Mouse (Mus musculus): ENCODE results near the gene Nav3. TPM values are rescaled to one million over a fixed set of nuclear protein-coding genes. Genes with fewer than 3 reads are reported as not detected.

The Nav3 gene
- polyA plus RNA-seq, 1 experiment: 34.8 TPM

DNA sequence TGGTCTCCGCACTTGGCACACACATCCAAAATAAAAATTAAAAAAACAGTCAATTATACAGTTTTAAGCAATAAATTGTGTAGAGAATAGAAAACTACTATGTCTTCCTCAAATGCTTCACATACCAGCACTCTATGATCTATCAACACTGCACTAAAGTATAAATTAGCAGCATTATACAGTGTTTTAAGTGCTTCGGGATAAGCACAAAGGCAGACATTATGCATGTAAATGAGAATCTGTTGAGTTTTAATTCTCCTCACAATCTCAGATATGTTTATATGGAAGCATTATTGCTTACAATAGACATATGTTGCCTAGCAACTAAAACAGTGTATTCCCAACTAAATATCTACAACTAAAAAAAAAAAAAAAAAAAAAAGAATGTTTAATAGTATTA lies 183.2 kb downstream of the Nav3 start:
- TF ChIP-seq CTCF (IDR thresholded peaks at IDR 0.05; ENCODE audit: borderline replicate concordance, extremely low read depth, insufficient read depth, insufficient read length): no peak
- no peak for TF ChIP-seq POLR2A (IDR thresholded peaks at IDR 0.05; ENCODE audit: borderline replicate concordance, extremely low read depth, insufficient read depth, insufficient read length, poor library complexity, severe bottlenecking)
- DNase-seq (ENCODE audit: low read depth): peak; percentile 43

DNA sequence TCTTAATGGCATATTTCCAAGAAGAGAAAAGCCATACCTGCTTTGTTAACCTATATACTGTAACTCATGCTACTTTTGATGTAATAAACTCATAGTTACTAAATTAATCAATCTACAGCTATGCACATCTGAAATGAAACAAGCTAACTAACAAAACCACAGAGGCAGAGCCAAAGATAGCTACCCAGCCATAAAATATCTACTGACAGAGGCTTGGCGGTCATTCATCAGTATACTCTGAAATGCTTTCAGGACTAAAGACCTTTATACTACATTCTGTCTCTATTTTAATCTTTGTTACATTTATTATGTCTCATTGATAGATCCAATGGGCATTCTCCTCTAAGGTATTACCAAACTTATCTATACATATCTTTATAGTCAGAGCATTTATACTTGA lies 185.4 kb downstream of the Nav3 start:
- DNase-seq (ENCODE audit: low read depth): no peak
- no peak for TF ChIP-seq POLR2A (IDR thresholded peaks at IDR 0.05; ENCODE audit: borderline replicate concordance, extremely low read depth, insufficient read depth, insufficient read length, poor library complexity, severe bottlenecking)

DNA sequence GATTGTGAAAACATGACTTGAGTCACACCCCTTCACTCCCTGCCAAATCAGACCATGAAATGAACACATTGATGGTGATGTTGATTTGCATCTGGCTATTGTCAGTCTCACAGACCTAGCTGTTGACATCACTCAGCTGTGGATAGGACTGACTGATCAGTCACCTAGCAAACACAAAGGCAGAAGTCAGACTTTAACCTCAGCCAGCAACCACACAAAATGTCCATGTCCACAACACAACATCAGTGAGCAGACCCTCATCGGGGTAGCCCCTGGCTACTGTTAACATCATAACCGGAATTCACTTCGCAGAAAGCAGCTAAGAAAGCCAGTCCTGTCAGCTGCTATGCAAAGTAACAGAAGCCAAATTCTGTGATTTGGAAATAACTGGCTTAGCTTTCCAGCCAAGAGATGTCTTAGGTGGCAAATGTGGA lies 213.9 kb downstream of the Nav3 start:
- DNase-seq (ENCODE audit: low read depth): peak; percentile 62
- no peak for TF ChIP-seq CTCF (IDR thresholded peaks at IDR 0.05; ENCODE audit: borderline replicate concordance, extremely low read depth, insufficient read depth, insufficient read length)
- no peak for TF ChIP-seq POLR2A (IDR thresholded peaks at IDR 0.05; ENCODE audit: borderline replicate concordance, extremely low read depth, insufficient read depth, insufficient read length, poor library complexity, severe bottlenecking)

DNA sequence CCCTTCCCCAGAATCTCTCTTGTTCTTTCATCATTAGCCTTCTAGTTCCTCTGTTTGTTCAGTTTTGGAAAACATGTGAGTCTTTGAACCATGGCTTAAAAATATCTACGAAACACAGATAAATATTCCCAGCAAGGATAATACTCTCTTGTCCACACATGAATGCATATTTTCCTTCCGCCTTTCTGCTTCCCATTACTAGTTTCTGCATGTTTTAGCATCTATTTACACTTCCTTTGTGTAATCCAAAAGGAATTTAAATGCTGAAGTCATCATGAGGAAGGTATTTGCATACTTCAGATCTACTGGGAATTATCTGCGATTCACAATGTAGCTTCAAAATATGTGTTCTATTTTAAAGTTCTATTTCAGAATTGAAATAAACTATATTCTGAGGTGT lies 215.3 kb downstream of the Nav3 start:
- no peak for TF ChIP-seq POLR2A (IDR thresholded peaks at IDR 0.05; ENCODE audit: borderline replicate concordance, extremely low read depth, insufficient read depth, insufficient read length, poor library complexity, severe bottlenecking)
- no peak for TF ChIP-seq CTCF (IDR thresholded peaks at IDR 0.05; ENCODE audit: borderline replicate concordance, extremely low read depth, insufficient read depth, insufficient read length)
- DNase-seq (ENCODE audit: low read depth): peak; percentile 67

DNA sequence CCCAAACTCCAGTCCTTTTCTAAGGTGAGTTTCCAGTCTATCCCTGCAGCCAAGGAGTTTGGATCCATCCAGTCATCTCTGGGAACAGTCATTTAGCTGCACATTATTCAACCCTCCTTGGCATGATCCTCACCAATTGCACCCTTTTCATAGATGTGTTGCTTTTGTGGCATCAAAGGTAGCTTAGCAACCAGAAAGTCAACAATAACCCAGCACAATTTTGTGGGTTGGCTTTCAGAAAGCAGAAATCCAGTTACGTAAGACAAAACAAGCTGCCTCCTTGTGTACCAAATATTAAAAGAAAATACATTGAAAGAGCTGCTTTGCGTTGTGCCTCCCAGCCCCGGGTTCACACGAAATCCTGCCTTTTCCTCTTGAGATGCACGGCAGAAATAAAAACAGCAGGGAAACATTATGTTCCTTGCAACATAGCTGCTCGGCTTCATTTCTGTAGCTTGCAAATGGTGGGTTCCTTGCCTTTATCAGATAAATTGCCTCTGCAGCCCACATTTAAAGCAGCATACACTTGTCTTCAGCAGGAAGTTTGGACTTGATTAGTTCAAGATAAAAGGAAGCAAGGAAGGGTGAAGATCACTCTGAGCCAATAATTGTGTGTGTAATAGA lies 222.6 kb downstream of the Nav3 start:
- TF ChIP-seq POLR2A (IDR thresholded peaks at IDR 0.05; ENCODE audit: borderline replicate concordance, extremely low read depth, insufficient read depth, insufficient read length, poor library complexity, severe bottlenecking): no peak
- TF ChIP-seq CTCF (IDR thresholded peaks at IDR 0.05; ENCODE audit: borderline replicate concordance, extremely low read depth, insufficient read depth, insufficient read length): no peak

DNA sequence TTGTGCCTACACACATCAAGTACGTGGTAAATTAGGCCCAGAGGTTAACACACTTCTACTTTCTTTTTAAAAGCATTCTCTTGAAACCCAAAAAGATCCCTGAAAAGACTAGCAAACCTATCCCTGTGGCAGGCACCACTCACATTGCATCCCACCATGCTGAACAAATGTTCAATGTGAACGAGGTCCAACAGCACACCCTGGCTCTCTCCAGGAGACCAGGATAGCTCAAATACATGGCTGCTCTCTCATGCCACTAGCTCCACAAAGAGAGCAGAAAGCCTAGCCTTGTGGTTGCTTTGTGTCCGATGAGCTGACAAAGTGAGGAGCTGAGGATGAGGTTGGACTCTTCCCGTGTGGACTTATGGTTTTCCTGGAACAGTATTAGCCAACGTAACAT lies 249.6 kb downstream of the Nav3 start:
- TF ChIP-seq POLR2A (IDR thresholded peaks at IDR 0.05; ENCODE audit: borderline replicate concordance, extremely low read depth, insufficient read depth, insufficient read length, poor library complexity, severe bottlenecking) (no peak), CTCF (IDR thresholded peaks at IDR 0.05; ENCODE audit: borderline replicate concordance, extremely low read depth, insufficient read depth, insufficient read length) (no peak)
- DNase-seq (ENCODE audit: low read depth): no peak

More for the DNA sequence above, 222.6 kb downstream of the Nav3 start:
- DNase-seq (ENCODE audit: low read depth): peak; percentile 62

DNA sequence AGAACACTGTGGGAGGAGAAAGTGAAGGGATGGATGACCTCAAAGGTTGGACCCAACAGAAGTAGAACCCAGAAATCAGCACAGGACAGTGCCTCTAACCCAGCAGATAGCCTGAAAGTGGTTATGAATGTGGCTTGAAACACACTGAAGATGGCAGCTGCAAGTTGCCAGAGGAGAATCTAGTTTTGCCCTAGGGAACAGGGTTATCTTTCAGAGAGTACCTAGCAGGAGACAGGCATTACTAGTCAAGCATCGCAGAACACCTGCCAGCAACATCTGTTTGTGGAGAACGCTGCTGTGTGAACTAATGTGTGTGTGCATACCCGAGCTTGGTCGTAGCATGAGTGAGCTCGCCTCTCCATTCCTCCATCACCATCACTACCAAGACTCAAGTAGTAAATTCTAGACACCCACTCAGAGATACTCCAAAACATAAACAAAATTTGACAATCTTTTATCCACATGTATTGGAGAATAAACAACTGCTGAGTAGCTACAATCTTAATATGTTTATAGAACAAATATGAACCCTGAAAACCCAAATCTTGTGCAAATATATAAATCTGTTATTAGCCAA lies 251.8 kb downstream of the Nav3 start:
- TF ChIP-seq POLR2A (IDR thresholded peaks at IDR 0.05; ENCODE audit: borderline replicate concordance, extremely low read depth, insufficient read depth, insufficient read length, poor library complexity, severe bottlenecking) (no peak), CTCF (IDR thresholded peaks at IDR 0.05; ENCODE audit: borderline replicate concordance, extremely low read depth, insufficient read depth, insufficient read length) (no peak)
- no peak for DNase-seq (ENCODE audit: low read depth)

DNA sequence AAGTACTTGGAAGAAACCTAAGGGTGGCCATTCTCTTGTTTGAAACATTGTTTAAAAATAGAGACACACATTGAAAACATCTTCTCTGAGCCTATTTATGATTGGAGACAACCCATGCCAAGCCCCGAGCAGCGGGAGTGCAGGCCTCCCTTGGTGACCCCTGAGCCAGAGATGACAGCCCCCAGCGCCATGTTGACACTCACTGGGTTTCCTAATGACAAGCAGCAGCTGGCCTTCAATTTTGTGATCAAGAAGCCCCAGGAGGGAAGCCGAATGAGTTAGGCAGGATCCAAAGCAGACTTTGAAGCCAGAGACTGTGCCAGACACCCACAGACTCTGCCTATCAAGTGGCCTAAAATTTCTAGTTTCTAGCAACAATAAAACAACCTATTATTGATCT lies 263.1 kb downstream of the Nav3 start:
- TF ChIP-seq CTCF (IDR thresholded peaks at IDR 0.05; ENCODE audit: borderline replicate concordance, extremely low read depth, insufficient read depth, insufficient read length) (no peak), POLR2A (IDR thresholded peaks at IDR 0.05; ENCODE audit: borderline replicate concordance, extremely low read depth, insufficient read depth, insufficient read length, poor library complexity, severe bottlenecking) (no peak)
- peak; percentile 86 for DNase-seq (ENCODE audit: low read depth)

DNA sequence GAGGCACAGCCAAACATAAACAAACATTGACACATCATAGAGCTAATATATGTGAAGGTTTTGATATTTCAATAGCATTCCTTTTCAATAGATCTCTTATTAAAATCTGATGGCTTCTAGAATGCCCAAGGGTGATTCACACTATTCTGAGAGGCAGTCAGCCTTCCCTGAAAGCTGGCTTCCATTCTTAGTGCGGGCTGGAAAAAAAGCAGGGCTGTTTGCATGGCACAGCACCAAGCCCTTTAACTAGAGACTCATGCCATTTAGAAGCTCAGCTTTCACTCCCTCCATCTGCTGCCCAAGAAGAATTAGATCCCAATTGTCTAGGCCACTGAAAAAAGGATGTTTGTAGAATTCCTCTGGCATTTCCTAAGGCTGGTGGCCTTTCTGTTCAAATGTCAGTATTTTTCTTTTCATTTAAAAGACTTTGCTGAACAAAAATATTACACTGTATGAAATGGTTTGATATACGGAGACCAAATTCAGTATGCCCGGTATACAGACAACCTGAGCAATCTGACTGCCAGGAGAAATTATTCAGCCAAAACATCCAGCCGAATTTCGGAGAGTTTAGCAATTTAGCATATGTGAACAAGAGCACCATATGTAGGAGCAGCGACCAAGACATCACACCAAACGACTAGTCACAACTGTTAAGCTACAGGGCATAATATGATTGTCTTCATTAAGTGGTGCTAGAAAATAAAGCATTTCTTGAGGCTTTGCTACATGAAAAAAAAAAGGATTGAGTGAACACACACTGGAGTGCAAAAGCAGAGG lies 263.8 kb downstream of the Nav3 start:
- DNase-seq (ENCODE audit: low read depth): peak; percentile 94
- no peak for TF ChIP-seq CTCF (IDR thresholded peaks at IDR 0.05; ENCODE audit: borderline replicate concordance, extremely low read depth, insufficient read depth, insufficient read length)
- no peak for TF ChIP-seq POLR2A (IDR thresholded peaks at IDR 0.05; ENCODE audit: borderline replicate concordance, extremely low read depth, insufficient read depth, insufficient read length, poor library complexity, severe bottlenecking)

DNA sequence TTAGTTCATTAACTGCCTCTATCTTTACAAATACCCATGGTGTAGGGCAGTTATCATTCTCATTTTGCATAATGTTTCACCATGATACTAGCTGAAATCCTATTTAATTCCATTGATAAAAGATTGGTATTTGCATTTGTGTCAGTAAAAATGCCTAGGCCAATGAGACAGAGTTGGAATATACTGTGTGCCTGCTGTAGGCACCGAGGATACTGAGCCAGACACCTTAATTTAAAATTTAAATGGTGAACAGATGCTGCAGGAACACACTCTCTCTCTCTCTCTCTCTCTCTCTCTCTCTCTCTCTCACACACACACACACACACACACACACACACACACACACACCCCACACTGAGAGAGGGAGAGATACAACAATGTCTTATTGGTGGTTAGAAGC lies 269.8 kb downstream of the Nav3 start:
- peak; percentile 38 for DNase-seq (ENCODE audit: low read depth)
- TF ChIP-seq POLR2A (IDR thresholded peaks at IDR 0.05; ENCODE audit: borderline replicate concordance, extremely low read depth, insufficient read depth, insufficient read length, poor library complexity, severe bottlenecking): no peak
- no peak for TF ChIP-seq CTCF (IDR thresholded peaks at IDR 0.05; ENCODE audit: borderline replicate concordance, extremely low read depth, insufficient read depth, insufficient read length)

DNA sequence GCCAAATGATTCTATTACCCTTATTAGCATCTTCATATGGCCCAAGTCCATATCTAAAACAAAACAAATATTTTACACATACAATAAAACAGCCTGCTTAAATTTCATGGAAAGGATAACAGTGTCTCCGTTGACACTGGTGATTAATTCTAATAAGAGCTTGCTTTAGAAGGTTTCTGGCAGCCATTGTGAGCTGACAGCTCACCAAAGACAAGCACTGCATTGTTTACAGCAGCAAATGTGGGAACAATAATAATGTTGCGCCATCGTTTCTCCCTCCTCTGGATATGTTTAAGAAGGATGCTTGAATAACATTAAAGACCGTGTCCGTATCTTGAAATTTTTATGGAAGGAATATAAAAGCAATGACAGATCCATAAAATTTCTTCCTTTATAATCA lies 280.1 kb downstream of the Nav3 start:
- TF ChIP-seq CTCF (IDR thresholded peaks at IDR 0.05; ENCODE audit: borderline replicate concordance, extremely low read depth, insufficient read depth, insufficient read length): no peak
- TF ChIP-seq POLR2A (IDR thresholded peaks at IDR 0.05; ENCODE audit: borderline replicate concordance, extremely low read depth, insufficient read depth, insufficient read length, poor library complexity, severe bottlenecking): no peak
- peak; percentile 53 for DNase-seq (ENCODE audit: low read depth)
